Mouse (Mus musculus): ENCODE measurements around the gene Gm49661. TPM values are rescaled to one million over a fixed set of nuclear protein-coding genes. Genes with fewer than 3 reads are reported as not detected.

Gm49661 gene
- total and polyA plus RNA-seq, 2 experiments from 2014 or later: not detected

- 8% methylated on average over 18 of the region's 18 CpGs for WGBS
- DNase-seq (no peak), ATAC-seq (no peak)
- H3K27me3 ChIP-seq (ENCODE audit: insufficient read depth, low read length): peaks cover 17% of the 10 kb centered on the region; the same call in 1 of the 2 replicates
- no peak overlapping the region for H3K9ac ChIP-seq
- no peak overlapping the region for H3K27ac ChIP-seq (ENCODE audit: low read depth, low read length)
- peaks cover 11% of the 10 kb centered on the region; the same call in 1 of the 2 replicates for H3K36me3 ChIP-seq (ENCODE audit: insufficient read depth)
- no peak overlapping the region for H3K4me2 ChIP-seq (ENCODE audit: low read depth)
- H3K4me1 ChIP-seq (ENCODE audit: insufficient read depth): no peaks in the 10 kb centered on the region
- no peak for TF ChIP-seq CTCF (IDR thresholded peaks at IDR 0.05; ENCODE audit: low read depth)
- no peak overlapping the region for H3K4me3 ChIP-seq (ENCODE audit: low read depth, low read length)
- H3K9me3 ChIP-seq (ENCODE audit: low read length): no peaks in the 10 kb centered on the region
These were observed 16.5 kb downstream of the Gm49661 start for GRCm38 (mm10) chr8:84952612-84953255.

GRCm38 (mm10) chr8:84949753-84950152 lies 19.5 kb downstream of the Gm49661 start:
- no peaks in the 10 kb centered on the region for H3K9me3 ChIP-seq (ENCODE audit: low read length)
- no peak overlapping the region for H3K4me3 ChIP-seq (ENCODE audit: low read depth, low read length)
- 16% methylated on average over 12 of the region's 12 CpGs for WGBS
- peaks cover 22% of the 10 kb centered on the region for H3K27me3 ChIP-seq (ENCODE audit: insufficient read depth, low read length)
- H3K4me2 ChIP-seq (ENCODE audit: low read depth): no peak overlapping the region
- DNase-seq (no peak), ATAC-seq (no peak)
- TF ChIP-seq CTCF (IDR thresholded peaks at IDR 0.05; ENCODE audit: low read depth): no peak
- no peak overlapping the region for H3K9ac ChIP-seq
- 0 out of 2 replicates have a peak, but pooled peaks cover 9% of the 10 kb centered on the region for H3K4me1 ChIP-seq (ENCODE audit: insufficient read depth)
- no peak overlapping the region for H3K27ac ChIP-seq (ENCODE audit: low read depth, low read length)
- no peaks in the 10 kb centered on the region for H3K36me3 ChIP-seq (ENCODE audit: insufficient read depth)

- H3K4me1 ChIP-seq (ENCODE audit: insufficient read depth): 0 out of 2 replicates have a peak, but pooled peaks cover 9% of the 10 kb centered on the region
- DNase-seq (no peak), ATAC-seq (no peak)
- TF ChIP-seq CTCF (IDR thresholded peaks at IDR 0.05; ENCODE audit: low read depth): no peak
- no peaks in the 10 kb centered on the region for H3K36me3 ChIP-seq (ENCODE audit: insufficient read depth)
- H3K9ac ChIP-seq: peak overlapping the region; percentile 80; the same call in 1 of the 2 replicates
- peaks cover 14% of the 10 kb centered on the region; the same call in 1 of the 2 replicates for H3K27me3 ChIP-seq (ENCODE audit: insufficient read depth, low read length)
- H3K4me3 ChIP-seq (ENCODE audit: low read depth, low read length): peak overlapping the region; percentile 77
- H3K27ac ChIP-seq (ENCODE audit: low read depth, low read length): no peak overlapping the region
- no peaks in the 10 kb centered on the region for H3K9me3 ChIP-seq (ENCODE audit: low read length)
- peak overlapping the region; percentile 69 for H3K4me2 ChIP-seq (ENCODE audit: low read depth)
- WGBS: 14% methylated on average over 9 of the region's 9 CpGs
These were observed 22.0 kb downstream of the Gm49661 start for GRCm38 (mm10) chr8:84947241-84947545.

GRCm38 (mm10) chr8:84946528-84947240 lies 22.5 kb downstream of the Gm49661 start, which contains the start of gene Rtbdn:
Rtbdn (plus strand) TSS chr8:84946991.
- 8% methylated on average over 17 of the region's 17 CpGs for WGBS
- H3K4me2 ChIP-seq (ENCODE audit: low read depth): peak within 1 kb of the TSS; percentile 69

GRCm38 (mm10) chr8:84945633-84946527 lies 23.4 kb downstream of the Gm49661 start:
- H3K36me3 ChIP-seq (ENCODE audit: insufficient read depth): no peaks in the 10 kb centered on the region
- H3K4me2 ChIP-seq (ENCODE audit: low read depth): peak overlapping the region; percentile 69
- peak; percentile 78 for DNase-seq
- H3K9ac ChIP-seq: peak overlapping the region; percentile 80
- H3K27ac ChIP-seq (ENCODE audit: low read depth, low read length): peak overlapping the region; percentile 84
- H3K27me3 ChIP-seq (ENCODE audit: insufficient read depth, low read length): peaks cover 14% of the 10 kb centered on the region; the same call in 1 of the 2 replicates
- H3K9me3 ChIP-seq (ENCODE audit: low read length): no peaks in the 10 kb centered on the region
- 1% methylated on average over 36 of the region's 67 CpGs for WGBS
- 0 out of 2 replicates have a peak, but pooled peaks cover 9% of the 10 kb centered on the region for H3K4me1 ChIP-seq (ENCODE audit: insufficient read depth)
- H3K4me3 ChIP-seq (ENCODE audit: low read depth, low read length): peak overlapping the region; percentile 77
- ATAC-seq: peak; percentile 81
- TF ChIP-seq CTCF (IDR thresholded peaks at IDR 0.05; ENCODE audit: low read depth): peak; percentile 75

More at GRCm38 (mm10) chr8:84946528-84947240, 22.5 kb downstream of the Gm49661 start, which contains the start of gene Rtbdn:
- Histone ChIP-seq H3K27ac (ENCODE audit: low read depth, low read length) (peak within 1 kb of the TSS; percentile 84), H3K36me3 (ENCODE audit: insufficient read depth) (no peaks in the 10 kb centered on the region), H3K27me3 (ENCODE audit: insufficient read depth, low read length) (peaks cover 14% of the 10 kb centered on the region; the same call in 1 of the 2 replicates), H3K9me3 (ENCODE audit: low read length) (no peaks in the 10 kb centered on the region), H3K4me3 (ENCODE audit: low read depth, low read length) (peak within 1 kb of the TSS; percentile 77), H3K9ac (peak within 1 kb of the TSS; percentile 80), H3K4me1 (ENCODE audit: insufficient read depth) (0 out of 2 replicates have a peak, but pooled peaks cover 9% of the 10 kb centered on the region)
- DNase-seq (peak; percentile 65), ATAC-seq (peak; percentile 38)
- TF ChIP-seq CTCF (IDR thresholded peaks at IDR 0.05; ENCODE audit: low read depth): peak; percentile 50

GRCm38 (mm10) chr8:84945235-84945632 lies 24.0 kb downstream of the Gm49661 start:
- Histone ChIP-seq H3K27me3 (ENCODE audit: insufficient read depth, low read length) (peaks cover 11% of the 10 kb centered on the region; the same call in 1 of the 2 replicates), H3K4me3 (ENCODE audit: low read depth, low read length) (peak overlapping the region; percentile 77), H3K36me3 (ENCODE audit: insufficient read depth) (no peaks in the 10 kb centered on the region), H3K27ac (ENCODE audit: low read depth, low read length) (peak overlapping the region; percentile 84; the same call in 1 of the 2 replicates), H3K9me3 (ENCODE audit: low read length) (no peaks in the 10 kb centered on the region), H3K4me1 (ENCODE audit: insufficient read depth) (0 out of 2 replicates have a peak, but pooled peaks cover 9% of the 10 kb centered on the region), H3K4me2 (ENCODE audit: low read depth) (peak overlapping the region; percentile 69), H3K9ac (peak overlapping the region; percentile 80)
- DNase-seq (peak; percentile 80), ATAC-seq (peak; percentile 54)
- 0% methylated on average over 11 of the region's 11 CpGs for WGBS
- no peak for TF ChIP-seq CTCF (IDR thresholded peaks at IDR 0.05; ENCODE audit: low read depth)

Data from forebrain, postnatal 0 days (tissue).